Mouse (Mus musculus) forebrain, embryonic 10.5 days (tissue): Measurements from ENCODE around the gene Yes1. TPM values are rescaled to one million over a fixed set of nuclear protein-coding genes. Genes with fewer than 3 reads are reported as not detected.
A peak's percentile ranks its signal among the peaks of the same experiment; 100 is the strongest.

Experiments
- DNase-seq: peaks from one replicate; pipeline ENCODE4 v3.0.0-alpha.2; 2017; ENCODE audit warnings: low spot score; ENCODE audit errors: extremely low spot score
- H3K27ac ChIP-seq: fragments of 300-500 bp; sonication (generic); 2 replicates; pipeline ENCODE4 v1.5.1; 2016; ENCODE audit warnings: mild to moderate bottlenecking
- H3K27me3 ChIP-seq: fragments of 300-500 bp; sonication (generic); 2 replicates; pipeline ENCODE4 v1.6.1; 2016; ENCODE audit warnings: mild to moderate bottlenecking; ENCODE audit not compliant: poor library complexity, severe bottlenecking
- H3K36me3 ChIP-seq: fragments of 300-500 bp; sonication (generic); replicated peaks from 2 replicates; pipeline ENCODE4 v1.6.1; 2016; ENCODE audit warnings: mild to moderate bottlenecking, moderate library complexity
- H3K4me1 ChIP-seq: fragments of 300-500 bp; sonication (generic); 2 replicates; pipeline ENCODE4 v1.6.1; 2016
- H3K4me3 ChIP-seq: fragments of 300-500 bp; sonication (generic); 2 replicates; pipeline ENCODE4 v1.5.1; 2016; ENCODE audit warnings: mild to moderate bottlenecking, moderate library complexity
- H3K9me3 ChIP-seq: fragments of 300-500 bp; sonication (generic); 2 replicates; pipeline ENCODE4 v1.6.1; 2016; ENCODE audit warnings: mild to moderate bottlenecking, moderate library complexity
- WGBS: fragments of 180-500 bp; shearing (Covaris S2); methylation state at CpG from one replicate; pipeline ENCODE4 v1.1.7; 2016; 5-methylcytosine and 5-hydroxymethylcytosine counted together
- polyA plus RNA-seq: library from polyadenylated mRNA; unstranded; fragments of >200 nt; fragmentation: Nextera tagmentation; extraction: Ambion mirVana; gene quantifications from 2 replicates; pipeline ENCODE4 v1.2.1, GENCODE M21; 2016

The Yes1 gene
- 28.9 and 29.7 TPM in 2 replicates for polyA plus RNA-seq

DNA sequence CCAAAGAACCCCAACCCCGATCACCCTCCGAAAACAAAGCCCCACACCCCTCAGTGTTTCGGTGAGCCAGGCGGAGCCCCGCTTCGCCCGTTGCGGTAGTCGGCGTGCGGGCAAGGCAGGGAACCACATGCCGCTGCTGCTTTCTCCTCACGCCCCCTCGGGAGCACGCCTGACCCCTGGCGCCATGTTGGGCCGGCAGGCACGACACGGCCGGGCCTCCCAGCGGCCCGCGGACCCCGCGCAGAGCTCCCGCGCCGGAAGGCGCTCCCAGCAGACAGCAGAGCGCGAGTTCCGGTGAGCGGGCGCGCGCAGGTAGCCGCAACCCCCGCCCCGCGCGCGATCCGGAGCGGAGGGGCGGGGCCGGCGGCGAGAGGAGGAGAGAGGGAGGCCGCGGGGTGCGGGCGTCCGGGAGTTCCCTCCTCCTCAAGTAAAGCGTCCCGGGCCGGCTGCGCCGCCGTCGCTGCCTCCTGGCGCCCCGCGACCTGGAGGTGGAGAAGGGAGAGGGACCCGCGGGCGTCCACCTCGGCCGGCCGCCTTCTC is at the start of gene Yes1:
Gene Yes1 (plus strand): TSS at position 371 of the 540 bp plus-strand sequence.
- DNase-seq, result peak; percentile 80
- H3K9me3 ChIP-seq, result no peaks in the 10 kb centered on the region
- peak within 1 kb of the TSS; percentile 98 for H3K27ac ChIP-seq
- peaks cover 15% of the 10 kb centered on the region for H3K4me1 ChIP-seq
- H3K27me3 ChIP-seq, result no peaks in the 10 kb centered on the region
- under 1% methylated on average over 69 of the region's 69 CpGs for WGBS
- no peaks in the 10 kb centered on the region for H3K36me3 ChIP-seq
- H3K4me3 ChIP-seq, result peak within 1 kb of the TSS; percentile 93

DNA sequence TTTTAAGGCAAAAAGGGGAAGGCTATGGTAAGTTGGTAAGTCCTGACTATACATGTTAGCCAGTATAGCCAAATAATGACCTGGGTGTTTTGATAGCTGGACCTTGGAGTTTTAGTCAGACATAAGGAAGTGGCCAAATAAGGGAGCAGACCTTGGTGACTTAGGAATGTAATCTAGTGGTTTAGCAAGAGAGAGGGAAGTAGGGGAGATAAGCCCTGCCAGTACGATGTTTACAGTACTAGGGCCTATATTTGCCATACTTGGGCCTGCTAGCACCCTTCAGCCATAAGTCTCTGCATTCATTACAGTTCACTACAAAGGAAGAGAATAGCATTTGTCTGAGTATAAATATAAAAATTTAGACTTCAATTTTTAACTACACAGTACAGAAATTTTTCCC is 46.3 kb upstream of the Yes1 start:
- H3K36me3 ChIP-seq, result no peaks in the 10 kb centered on the region
- no peak overlapping the region for H3K27ac ChIP-seq
- no peaks in the 10 kb centered on the region for H3K27me3 ChIP-seq
- no peaks in the 10 kb centered on the region for H3K9me3 ChIP-seq
- 92% methylated on average over 1 of the region's 1 CpGs for WGBS
- H3K4me3 ChIP-seq, result no peak overlapping the region
- no peak for DNase-seq
- H3K4me1 ChIP-seq, result no peaks in the 10 kb centered on the region

DNA sequence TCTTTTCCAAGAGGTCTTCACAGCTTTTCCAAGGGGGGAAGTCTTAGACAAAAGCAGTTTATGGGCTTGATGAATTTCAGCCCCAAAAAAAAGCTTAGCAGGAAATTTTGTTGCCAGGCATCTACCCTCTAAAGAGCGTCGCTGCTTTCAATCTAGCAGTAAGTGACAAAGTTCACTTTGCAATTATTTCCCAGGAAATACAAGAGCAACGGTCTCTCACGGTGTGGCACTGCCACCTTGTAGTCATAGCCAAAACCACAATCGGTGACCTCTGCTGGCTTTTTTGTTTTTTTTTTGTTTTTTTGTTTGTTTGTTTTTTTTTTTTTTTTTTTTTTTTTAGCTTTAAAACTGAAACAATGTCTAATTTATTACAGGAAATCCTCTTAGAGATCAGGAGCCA is 39.2 kb upstream of the Yes1 start:
- Histone ChIP-seq H3K36me3 (no peaks in the 10 kb centered on the region), H3K9me3 (no peaks in the 10 kb centered on the region), H3K4me1 (no peaks in the 10 kb centered on the region), H3K27ac (no peak overlapping the region), H3K27me3 (no peaks in the 10 kb centered on the region), H3K4me3 (no peak overlapping the region)
- 85% methylated on average over 5 of the region's 5 CpGs for WGBS
- no peak for DNase-seq

DNA sequence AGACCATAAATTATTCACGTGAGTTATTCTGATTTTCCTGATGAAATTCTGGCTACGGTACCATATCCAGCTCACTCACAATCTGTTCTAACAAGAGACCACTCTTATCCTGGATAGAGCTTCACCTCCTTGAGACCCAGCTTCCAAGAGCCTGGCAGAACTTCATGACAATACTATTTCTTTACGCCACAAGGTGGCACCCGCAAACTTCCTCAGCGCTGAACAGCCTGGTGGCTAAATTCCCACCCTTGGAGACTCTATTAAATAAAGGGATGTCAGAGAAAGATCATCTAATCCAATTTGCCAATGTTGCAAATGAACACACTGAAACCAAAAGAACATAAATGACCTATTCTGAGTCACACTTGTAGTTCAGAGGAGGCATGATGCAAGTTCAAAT is 22.8 kb upstream of the Yes1 start:
- DNase-seq, result peak; percentile 33
- Histone ChIP-seq H3K4me1 (no peaks in the 10 kb centered on the region), H3K4me3 (no peak overlapping the region), H3K36me3 (no peaks in the 10 kb centered on the region), H3K27me3 (no peaks in the 10 kb centered on the region), H3K9me3 (no peaks in the 10 kb centered on the region; the same call in 1 of the 2 replicates), H3K27ac (no peak overlapping the region)
- 16% methylated on average over 5 of the region's 5 CpGs for WGBS

DNA sequence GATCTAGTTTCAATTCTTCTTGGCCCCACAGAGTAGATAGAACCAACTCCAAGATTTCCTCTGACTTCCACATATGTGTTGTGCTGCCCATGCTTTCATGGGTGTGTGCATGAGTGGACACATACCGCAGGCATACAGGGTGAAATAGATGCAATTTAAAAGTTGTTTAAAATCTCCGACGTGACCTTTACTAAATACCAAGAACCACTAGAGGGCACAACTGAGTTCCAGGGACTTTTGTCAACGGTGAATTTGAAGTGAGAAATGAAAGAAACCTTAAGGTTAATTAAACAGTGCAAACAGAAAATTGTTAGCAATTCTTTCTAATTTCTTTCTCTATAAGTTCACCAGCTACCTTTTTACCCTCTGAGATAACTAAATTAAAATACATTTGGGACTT is 17.2 kb upstream of the Yes1 start:
- no peak for DNase-seq
- no peaks in the 10 kb centered on the region for H3K27me3 ChIP-seq
- no peaks in the 10 kb centered on the region for H3K36me3 ChIP-seq
- no peaks in the 10 kb centered on the region for H3K4me1 ChIP-seq
- no peak overlapping the region for H3K4me3 ChIP-seq
- 26% methylated on average over 4 of the region's 4 CpGs for whole genome bisulfite sequencing
- H3K27ac ChIP-seq, result no peak overlapping the region
- H3K9me3 ChIP-seq, result no peaks in the 10 kb centered on the region

DNA sequence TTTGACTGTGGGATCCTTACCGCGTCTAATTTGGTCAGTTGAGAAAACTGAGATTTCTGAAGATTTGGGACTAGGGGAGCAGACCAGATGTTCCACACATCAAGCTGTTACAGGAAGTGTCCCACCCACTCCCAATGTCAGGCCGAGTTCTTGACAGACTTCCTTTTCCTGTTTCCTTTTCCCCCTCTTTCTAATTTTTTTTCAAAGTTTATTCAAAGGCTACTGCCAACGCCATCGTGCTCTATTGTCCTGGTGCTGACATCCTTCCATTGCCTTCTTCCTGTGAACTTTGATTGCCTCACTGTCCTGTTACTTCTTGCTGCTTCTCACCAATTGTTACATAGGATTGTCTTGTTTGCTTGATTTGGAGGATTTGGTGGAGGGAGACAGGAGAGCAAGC is 16.6 kb upstream of the Yes1 start:
- Histone ChIP-seq H3K27me3 (no peaks in the 10 kb centered on the region), H3K36me3 (no peaks in the 10 kb centered on the region), H3K4me3 (no peak overlapping the region), H3K4me1 (no peaks in the 10 kb centered on the region), H3K9me3 (no peaks in the 10 kb centered on the region), H3K27ac (no peak overlapping the region)
- 77% methylated on average over 5 of the region's 5 CpGs for WGBS
- no peak for DNase-seq

DNA sequence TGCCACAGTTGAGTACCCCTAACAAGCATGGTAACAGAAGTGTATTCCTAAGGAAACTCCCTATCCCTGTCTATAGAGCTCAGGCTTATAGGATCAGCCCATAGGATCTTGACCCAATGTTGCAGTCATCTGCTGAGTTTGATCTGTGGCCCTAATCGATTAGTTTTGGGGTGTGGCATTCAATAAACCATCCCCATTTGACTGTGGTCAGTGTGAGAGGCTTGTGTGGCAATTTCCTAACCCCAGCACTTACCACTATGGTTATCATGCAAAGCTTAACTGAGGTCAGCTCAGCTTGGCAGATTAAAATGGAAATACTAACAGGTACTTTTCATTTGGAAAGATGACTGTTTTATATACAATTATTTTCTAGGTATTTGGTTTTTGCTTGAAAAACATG is 5.1 kb upstream of the Yes1 start:
- Histone ChIP-seq H3K36me3 (no peaks in the 10 kb centered on the region), H3K4me1 (peaks cover 6% of the 10 kb centered on the region; the same call in 1 of the 2 replicates), H3K4me3 (no peak overlapping the region), H3K9me3 (no peaks in the 10 kb centered on the region), H3K27ac (no peak overlapping the region), H3K27me3 (no peaks in the 10 kb centered on the region)
- DNase-seq, result no peak
- 82% methylated on average over 1 of the region's 1 CpGs for WGBS

DNA sequence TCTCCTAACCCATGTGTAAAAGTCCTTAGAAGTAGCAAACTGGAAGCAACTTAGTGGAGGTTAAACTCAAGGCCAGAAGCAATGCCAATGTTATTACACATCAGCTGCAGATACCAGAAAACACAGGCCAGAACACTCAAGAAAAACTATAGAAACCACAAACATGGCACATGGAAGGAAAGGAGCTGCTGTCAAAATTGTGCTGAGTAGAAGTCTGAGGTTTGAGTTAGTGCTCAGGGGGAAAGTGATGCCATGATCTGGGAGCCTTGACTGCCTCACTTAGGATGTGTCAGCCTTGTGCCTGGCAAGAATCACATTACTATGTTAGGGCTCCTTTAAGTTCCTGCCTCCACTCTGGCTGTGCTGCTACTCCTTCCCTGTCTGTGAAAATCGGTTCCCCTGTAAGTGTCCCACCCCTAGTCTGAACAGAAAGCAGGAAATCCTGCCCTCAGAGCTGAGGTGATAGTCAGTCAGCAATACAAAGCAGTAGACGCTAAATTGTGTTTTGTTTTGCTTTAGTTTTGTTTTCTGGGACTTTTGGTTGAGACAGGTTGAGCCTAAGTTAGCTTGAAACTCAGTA is 3.1 kb upstream of the Yes1 start:
- Histone ChIP-seq H3K27ac (no peak overlapping the region), H3K36me3 (no peaks in the 10 kb centered on the region), H3K4me3 (no peak overlapping the region), H3K27me3 (no peaks in the 10 kb centered on the region), H3K9me3 (no peaks in the 10 kb centered on the region), H3K4me1 (peaks cover 15% of the 10 kb centered on the region)
- no peak for DNase-seq
- WGBS, result 56% methylated on average over 2 of the region's 2 CpGs

DNA sequence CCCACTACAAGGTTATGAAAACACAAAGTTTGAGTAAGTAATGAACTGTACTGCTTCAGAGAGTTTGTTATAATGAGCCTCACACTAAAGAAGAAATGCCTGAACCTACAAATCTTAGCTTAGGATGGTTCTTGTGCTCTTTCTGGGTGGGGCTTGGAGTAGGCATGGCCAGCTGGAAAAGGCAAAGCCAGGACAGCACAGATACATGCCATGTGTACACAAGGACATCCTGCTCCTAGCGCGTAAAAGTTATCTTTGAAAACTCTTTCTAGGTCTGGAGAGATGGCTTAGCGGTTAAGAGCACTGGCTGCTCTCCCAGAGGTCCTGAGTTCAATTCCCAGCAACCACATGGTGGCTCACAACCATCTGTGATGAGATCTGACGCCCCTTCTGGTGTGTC is 2.5 kb upstream of the Yes1 start:
- no peak for DNase-seq
- Histone ChIP-seq H3K27ac (no peak overlapping the region), H3K4me3 (no peak overlapping the region), H3K9me3 (no peaks in the 10 kb centered on the region), H3K27me3 (no peaks in the 10 kb centered on the region), H3K36me3 (no peaks in the 10 kb centered on the region), H3K4me1 (peaks cover 15% of the 10 kb centered on the region)
- 86% methylated on average over 4 of the region's 4 CpGs for WGBS

DNA sequence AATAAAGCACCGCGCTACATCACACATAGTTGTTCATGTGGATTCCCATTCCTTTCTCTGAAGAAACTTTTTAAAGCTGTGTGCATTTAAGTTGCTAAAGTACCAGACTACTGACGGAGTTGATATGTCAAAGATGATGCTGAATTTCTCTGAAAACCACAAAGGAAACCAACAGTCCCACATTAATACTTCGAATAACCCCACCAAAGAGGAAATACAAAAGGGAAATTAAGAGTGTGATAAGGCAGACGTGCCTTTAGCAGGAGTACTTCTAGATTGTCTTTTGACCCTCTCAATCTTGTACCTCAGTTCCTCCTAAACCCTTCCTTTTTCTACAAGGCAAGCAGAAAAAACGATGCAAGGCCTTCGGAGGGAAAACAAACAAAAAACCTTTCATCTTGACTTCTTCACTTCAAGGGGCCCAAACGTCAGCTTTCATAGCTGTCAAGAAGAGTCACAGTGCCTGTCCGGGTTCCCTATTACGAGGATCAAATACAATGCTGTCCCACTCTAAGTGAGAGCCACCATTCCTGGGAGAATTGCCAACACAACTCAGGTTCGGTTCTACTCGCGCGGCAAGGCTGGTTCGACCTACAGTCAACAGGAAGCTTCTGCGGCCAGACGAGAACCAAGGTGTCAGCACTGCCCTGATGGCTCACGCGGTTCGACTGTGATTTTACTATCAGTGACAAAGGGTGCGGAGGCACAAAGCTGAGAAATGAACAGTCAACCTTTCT is 739 bp upstream of the Yes1 start:
- Histone ChIP-seq H3K27me3 (no peaks in the 10 kb centered on the region), H3K9me3 (no peaks in the 10 kb centered on the region), H3K4me3 (peak overlapping the region; percentile 93), H3K36me3 (no peaks in the 10 kb centered on the region), H3K4me1 (peaks cover 15% of the 10 kb centered on the region), H3K27ac (peak overlapping the region; percentile 98)
- no peak for DNase-seq
- 21% methylated on average over 21 of the region's 21 CpGs for WGBS

DNA sequence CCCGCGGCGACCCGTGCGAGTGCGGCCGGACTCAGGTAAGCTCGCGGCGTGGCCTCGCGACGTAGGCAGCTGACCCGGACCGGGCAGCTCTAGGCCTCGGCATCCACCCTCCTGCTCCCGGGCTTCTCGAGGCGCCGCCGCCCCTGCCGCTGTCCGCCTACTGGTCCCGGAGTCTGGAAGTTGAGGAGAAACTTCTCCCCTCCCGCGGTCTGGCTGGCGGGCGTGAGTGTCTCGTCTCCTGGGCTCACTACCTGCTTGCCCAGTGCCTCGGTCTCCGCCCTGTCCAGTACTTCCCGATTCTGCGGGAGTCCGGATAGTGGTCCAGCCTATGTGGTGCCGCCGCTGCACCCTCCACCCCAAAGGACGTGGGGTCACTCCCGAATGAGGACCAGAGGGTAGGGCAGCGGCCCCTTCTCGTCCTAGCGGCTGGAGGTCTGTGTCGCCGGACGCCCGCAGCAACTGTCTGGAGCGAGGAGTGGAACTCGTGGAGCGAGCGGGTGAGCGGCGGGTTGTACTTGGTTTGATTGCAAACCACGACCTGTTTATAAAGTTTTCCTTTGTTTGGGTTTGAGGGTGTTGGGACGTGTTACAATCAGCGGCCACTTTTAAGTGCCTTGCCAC is 480 bp downstream of the Yes1 start:
- Histone ChIP-seq H3K9me3 (no peaks in the 10 kb centered on the region), H3K27ac (peak overlapping the region; percentile 98), H3K4me1 (peaks cover 15% of the 10 kb centered on the region), H3K4me3 (peak overlapping the region; percentile 93), H3K36me3 (no peaks in the 10 kb centered on the region), H3K27me3 (no peaks in the 10 kb centered on the region)
- DNase-seq, result peak; percentile 68
- WGBS, result under 1% methylated on average over 54 of the region's 54 CpGs

DNA sequence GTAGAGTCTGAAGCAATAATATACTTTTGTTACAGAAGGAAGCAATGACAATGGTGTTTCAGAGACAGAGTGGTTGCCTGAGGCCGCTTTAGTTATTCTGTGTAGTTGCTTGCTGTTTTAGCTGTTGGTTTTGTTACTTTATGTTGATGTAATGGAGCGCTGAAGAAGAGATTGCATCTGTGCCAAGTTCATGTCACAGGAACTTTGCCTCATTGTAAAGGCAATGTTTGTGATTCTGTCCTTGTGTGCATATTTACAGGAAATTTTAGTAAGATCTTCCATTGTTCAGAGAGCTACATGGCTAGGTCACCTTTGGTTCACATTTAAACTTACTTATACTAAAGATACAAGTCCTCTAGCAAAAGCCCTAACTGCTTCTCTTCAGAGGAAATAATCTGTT is 3.3 kb downstream of the Yes1 start:
- Histone ChIP-seq H3K27me3 (no peaks in the 10 kb centered on the region), H3K36me3 (no peaks in the 10 kb centered on the region), H3K4me3 (no peak overlapping the region), H3K4me1 (peaks cover 15% of the 10 kb centered on the region), H3K9me3 (no peaks in the 10 kb centered on the region), H3K27ac (no peak overlapping the region)
- DNase-seq, result no peak
- WGBS, result 89% methylated on average over 2 of the region's 2 CpGs

DNA sequence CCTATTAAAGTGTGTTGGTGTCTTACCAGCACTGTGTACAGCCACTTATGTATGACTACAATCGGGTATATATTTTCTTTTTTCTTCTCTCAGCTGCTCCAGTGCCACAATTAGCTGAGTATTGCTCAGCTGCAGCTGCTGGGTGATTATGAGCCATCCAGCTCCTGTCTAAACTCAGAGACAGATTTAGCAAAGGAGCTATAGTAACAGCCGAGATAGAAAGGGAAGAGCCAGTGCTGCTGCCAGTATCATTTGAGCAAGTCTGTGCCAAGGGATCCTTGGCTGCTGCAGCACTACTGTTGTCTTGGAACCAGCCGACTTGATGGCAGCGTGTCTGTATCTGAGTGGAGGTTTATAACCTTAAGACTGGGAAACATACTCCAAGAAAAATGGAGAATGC is 3.7 kb downstream of the Yes1 start:
- 85% methylated on average over 4 of the region's 4 CpGs for WGBS
- Histone ChIP-seq H3K4me1 (peaks cover 15% of the 10 kb centered on the region), H3K36me3 (no peaks in the 10 kb centered on the region), H3K4me3 (no peak overlapping the region), H3K27me3 (no peaks in the 10 kb centered on the region), H3K27ac (no peak overlapping the region), H3K9me3 (no peaks in the 10 kb centered on the region)
- no peak for DNase-seq
